ENCODE assay signal across 14 mouse cellular contexts in genomic region chr2:35684005-35684404, GRCm38 (mm10).
A peak's percentile ranks its signal among the peaks of the same experiment; 100 is the strongest.
DNase-seq lines count a peak whose midpoint lies in the region; ATAC-seq and TF ChIP-seq lines count a peak whose summit lies in the region.
"Had no signal": no experiment of that assay in that cellular context is flagged by ENCODE, and none has a peak within 500 bp of the region (broad histone marks: within the 10 kb centered on the region; RNA-seq: fewer than 3 reads in every experiment).

No protein-coding gene starts in this region.

- no peaks in the 10 kb centered on the region for H3K9me3 ChIP-seq in heart, postnatal 0 days (replicated peaks; ENCODE audit: control insufficient read depth, low read length)
- no peaks in the 10 kb centered on the region for H3K9me3 ChIP-seq in midbrain, embryonic 13.5 days
- no peaks in the 10 kb centered on the region for H3K9me3 ChIP-seq in midbrain, embryonic 10.5 days (replicated peaks)
- no peaks in the 10 kb centered on the region for H3K9me3 ChIP-seq in forebrain, embryonic 10.5 days
- no peaks in the 10 kb centered on the region for H3K9me3 ChIP-seq in neural tube, embryonic 14.5 days (ENCODE audit: control insufficient read depth, low read length)
- H3K9me3 ChIP-seq: embryonic facial prominence, embryonic 15.5 days; limb, embryonic 13.5 days had no signal

- H3K4me2 ChIP-seq in heart, postnatal 0 days (ENCODE audit: low read depth, low read length): peak overlapping the region; percentile 11
- H3K4me2 ChIP-seq in midbrain, embryonic 13.5 days (replicated peaks): no peak overlapping the region
- no peak overlapping the region for H3K4me2 ChIP-seq in neural tube, embryonic 14.5 days (ENCODE audit: low read depth, low read length)
- H3K4me2 ChIP-seq: embryonic facial prominence, embryonic 15.5 days; limb, embryonic 13.5 days had no signal

- intact Hi-C loops in heart, postnatal 10 days (cut with DNase I): no loop called here

- peaks cover 90% of the 10 kb centered on the region for H3K4me1 ChIP-seq in heart, postnatal 0 days (ENCODE audit: control insufficient read depth, insufficient read depth)
- peaks cover 93% of the 10 kb centered on the region for H3K4me1 ChIP-seq in midbrain, embryonic 13.5 days (replicated peaks)
- peaks cover 75% of the 10 kb centered on the region for H3K4me1 ChIP-seq in midbrain, embryonic 10.5 days
- peaks cover 93% of the 10 kb centered on the region for H3K4me1 ChIP-seq in forebrain, embryonic 10.5 days
- peaks cover 64% of the 10 kb centered on the region for H3K4me1 ChIP-seq in neural tube, embryonic 14.5 days (ENCODE audit: control insufficient read depth, insufficient read depth, low read length)

- no peak for TF ChIP-seq CTCF in heart, postnatal 0 days (IDR thresholded peaks at IDR 0.05; ENCODE audit: low read depth)

- peak overlapping the region; percentile 83 for H3K27ac ChIP-seq in heart, postnatal 0 days (ENCODE audit: low read depth)
- peak overlapping the region; percentile 27; the same call in 1 of the 2 replicates for H3K27ac ChIP-seq in midbrain, embryonic 13.5 days
- no peak overlapping the region for H3K27ac ChIP-seq in midbrain, embryonic 10.5 days (replicated peaks)
- peak overlapping the region; percentile 42; the same call in 1 of the 2 replicates for H3K27ac ChIP-seq in forebrain, embryonic 10.5 days
- H3K27ac ChIP-seq in neural tube, embryonic 14.5 days (ENCODE audit: low read depth, low read length): peak overlapping the region; percentile 16
- H3K27ac ChIP-seq: embryonic facial prominence, embryonic 15.5 days; limb, embryonic 13.5 days had no signal

- no peak overlapping the region for H3K4me3 ChIP-seq in heart, postnatal 0 days (ENCODE audit: low read depth, low read length)
- no peak overlapping the region for H3K4me3 ChIP-seq in midbrain, embryonic 13.5 days (replicated peaks)
- H3K4me3 ChIP-seq in midbrain, embryonic 10.5 days: no peak overlapping the region
- no peak overlapping the region for H3K4me3 ChIP-seq in forebrain, embryonic 10.5 days
- no peak overlapping the region for H3K4me3 ChIP-seq in neural tube, embryonic 14.5 days (ENCODE audit: low read depth, low read length)
- H3K4me3 ChIP-seq: embryonic facial prominence, embryonic 15.5 days; limb, embryonic 13.5 days had no signal

- H3K36me3 ChIP-seq in heart, postnatal 0 days (replicated peaks; ENCODE audit: control insufficient read depth, insufficient read depth, low read length): no peaks in the 10 kb centered on the region
- no peaks in the 10 kb centered on the region for H3K36me3 ChIP-seq in midbrain, embryonic 13.5 days
- H3K36me3 ChIP-seq in midbrain, embryonic 10.5 days: peaks cover 9% of the 10 kb centered on the region; the same call in 1 of the 2 replicates
- H3K36me3 ChIP-seq in forebrain, embryonic 10.5 days (replicated peaks): peaks cover 14% of the 10 kb centered on the region
- no peaks in the 10 kb centered on the region for H3K36me3 ChIP-seq in neural tube, embryonic 14.5 days (ENCODE audit: control insufficient read depth, insufficient read depth, low read length)
- H3K36me3 ChIP-seq: embryonic facial prominence, embryonic 15.5 days had no signal

- peak; percentile 71 for DNase-seq in heart, postnatal 0 days (ENCODE audit: low spot score)
- DNase-seq in heart, postnatal 10 days: no peak
- DNase-seq in midbrain, embryonic 10.5 days (ENCODE audit: low spot score): no peak
- no peak for DNase-seq in forebrain, embryonic 10.5 days (ENCODE audit: extremely low spot score, low spot score)
- DNase-seq in frontal cortex, adult 2 months (ENCODE audit: extremely low spot score in 1 of 2, low spot score in 1 of 2): no peak
- no peak for DNase-seq in right cerebral cortex, postnatal 10 days (ENCODE audit: low spot score in 2 of 2)
- DNase-seq: cerebellum, postnatal 14 days; kidney, adult 18-20 months; lung, postnatal 14 days; right cerebral cortex, adult 18-20 months had no signal

- H3K27me3 ChIP-seq in heart, postnatal 0 days (ENCODE audit: control insufficient read depth, insufficient read depth, low read length): no peaks in the 10 kb centered on the region
- no peaks in the 10 kb centered on the region for H3K27me3 ChIP-seq in midbrain, embryonic 13.5 days
- H3K27me3 ChIP-seq in midbrain, embryonic 10.5 days (ENCODE audit: low read depth, poor library complexity, severe bottlenecking): no peaks in the 10 kb centered on the region
- H3K27me3 ChIP-seq in forebrain, embryonic 10.5 days (ENCODE audit: poor library complexity, severe bottlenecking): no peaks in the 10 kb centered on the region
- H3K27me3 ChIP-seq in neural tube, embryonic 14.5 days (ENCODE audit: control insufficient read depth, insufficient read depth, low read length): no peaks in the 10 kb centered on the region
- H3K27me3 ChIP-seq: embryonic facial prominence, embryonic 15.5 days; limb, embryonic 13.5 days had no signal

- no peak for TF ChIP-seq EP300 in heart, postnatal 0 days (IDR thresholded peaks at IDR 0.05; ENCODE audit: low read depth)

- 4% methylated on average over 3 of the region's 3 CpGs for WGBS in heart, postnatal 0 days
- WGBS in midbrain, embryonic 13.5 days: 24% methylated on average over 3 of the region's 3 CpGs
- 47% methylated on average over 3 of the region's 3 CpGs for WGBS in midbrain, embryonic 10.5 days
- WGBS in forebrain, embryonic 10.5 days: 59% methylated on average over 3 of the region's 3 CpGs
- WGBS in neural tube, embryonic 14.5 days: 17% methylated on average over 3 of the region's 3 CpGs

- no peak overlapping the region for H3K9ac ChIP-seq in heart, postnatal 0 days (replicated peaks; ENCODE audit: low read depth, low read length)
- H3K9ac ChIP-seq in midbrain, embryonic 13.5 days (replicated peaks): no peak overlapping the region
- no peak overlapping the region for H3K9ac ChIP-seq in neural tube, embryonic 14.5 days (replicated peaks; ENCODE audit: low read depth, low read length)
- H3K9ac ChIP-seq: embryonic facial prominence, embryonic 15.5 days; limb, embryonic 13.5 days had no signal

- peak; percentile 73 for ATAC-seq in heart, postnatal 0 days (ENCODE audit: insufficient read depth, low read depth)
- no peak for ATAC-seq in midbrain, embryonic 13.5 days
- ATAC-seq in neural tube, embryonic 14.5 days (ENCODE audit: low read depth): no peak
